Mouse (Mus musculus) testis, adult 2 months (tissue): ENCODE results near the gene E2f4. TPM values are rescaled to one million over a fixed set of nuclear protein-coding genes. Genes with fewer than 3 reads are reported as not detected.

Experiments
- H3K27ac ChIP-seq: fragments of 200-500 bp; 2 replicates; pipeline ENCODE4 v1.5.1; 2012; ENCODE audit warnings: low read depth, low read length; ENCODE audit not compliant: control insufficient read depth, insufficient read depth
- H3K27me3 ChIP-seq: fragments of 200-500 bp; 2 replicates; pipeline ENCODE4 v1.6.1; 2012; ENCODE audit warnings: mild to moderate bottlenecking, low read length, moderate library complexity; ENCODE audit not compliant: control insufficient read depth, insufficient read depth
- H3K36me3 ChIP-seq: fragments of 200-500 bp; 2 replicates; pipeline ENCODE4 v1.6.1; 2012; ENCODE audit warnings: mild to moderate bottlenecking, low read length; ENCODE audit not compliant: control insufficient read depth, insufficient read depth
- H3K4me1 ChIP-seq: fragments of 200-500 bp; 2 replicates; pipeline ENCODE4 v1.6.1; 2012; ENCODE audit warnings: low read length; ENCODE audit not compliant: control insufficient read depth, insufficient read depth
- H3K4me3 ChIP-seq: fragments of 200-500 bp; 2 replicates; pipeline ENCODE4 v1.5.1; 2012; ENCODE audit warnings: low read depth, mild to moderate bottlenecking, low read length, moderate library complexity, mixed read lengths; ENCODE audit not compliant: control insufficient read depth
- CTCF ChIP-seq: fragments of 200-500 bp; IDR thresholded peaks from 2 replicates; pipeline ENCODE4 v1.5.1; 2012; ENCODE audit warnings: low read depth, mild to moderate bottlenecking, inconsistent platforms, low read length, moderate library complexity; ENCODE audit not compliant: control insufficient read depth, insufficient read depth, insufficient replicate concordance
- POLR2A ChIP-seq: fragments of 200-500 bp; IDR thresholded peaks from 2 replicates; pipeline ENCODE4 v1.6.1; 2012; ENCODE audit warnings: low read depth, mild to moderate bottlenecking, inconsistent platforms, low read length, moderate library complexity; ENCODE audit not compliant: control insufficient read depth
- polyA plus RNA-seq: library from polyadenylated mRNA; depleted of rRNA; stranded (reverse); fragments of >200 nt; gene quantifications from 2 replicates; pipeline ENCODE4 v1.2.3, GENCODE M21; 2012

The E2f4 gene
- polyA plus RNA-seq, 1 experiment: 67.7 TPM

DNA sequence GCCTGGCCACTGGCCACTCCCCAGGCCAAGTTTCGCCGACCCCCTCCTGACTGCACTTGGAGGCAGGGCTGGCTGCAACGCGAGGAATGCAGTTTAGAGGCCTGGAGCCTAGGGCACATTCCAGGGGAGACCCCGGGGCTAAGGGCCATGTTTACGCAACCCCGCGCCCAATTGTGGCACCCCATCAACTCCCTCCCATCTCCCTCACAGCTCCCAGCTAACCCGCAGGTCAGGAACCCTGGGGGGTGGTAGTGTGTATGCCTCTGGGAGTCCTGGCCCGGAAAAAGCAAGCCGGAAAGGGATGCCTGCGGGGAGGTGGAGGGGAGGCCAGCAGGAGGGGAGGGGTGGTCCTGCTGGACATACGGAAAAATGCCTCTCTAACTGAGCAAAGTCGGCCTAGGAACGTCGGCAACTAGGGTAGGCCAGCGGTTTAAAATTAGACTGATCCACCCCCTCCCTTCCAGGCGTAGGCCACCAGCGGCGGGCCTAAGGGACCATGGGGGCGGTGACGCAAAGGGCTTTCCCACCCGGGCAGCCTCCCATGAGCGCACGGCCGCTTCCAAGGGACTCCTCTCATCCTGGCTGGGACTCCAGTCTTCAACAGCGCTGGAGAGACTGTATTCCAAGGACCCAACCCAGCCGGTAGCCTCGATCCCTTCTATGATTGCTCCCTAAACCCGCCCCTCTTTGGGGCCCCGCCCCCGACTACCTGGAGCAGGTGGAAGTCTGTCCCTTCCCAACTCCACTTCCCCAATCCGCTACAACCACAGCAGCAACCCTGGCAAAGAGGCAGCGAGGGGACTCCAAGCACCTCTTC is 49.4 kb downstream of the E2f4 start:
- peak overlapping the region; percentile 94 for H3K27ac ChIP-seq
- H3K27me3 ChIP-seq: no peaks in the 10 kb centered on the region
- H3K36me3 ChIP-seq: no peaks in the 10 kb centered on the region
- H3K4me3 ChIP-seq: peak overlapping the region; percentile 86
- TF ChIP-seq POLR2A (no peak), CTCF (no peak)
- H3K4me1 ChIP-seq: peaks cover 27% of the 10 kb centered on the region

DNA sequence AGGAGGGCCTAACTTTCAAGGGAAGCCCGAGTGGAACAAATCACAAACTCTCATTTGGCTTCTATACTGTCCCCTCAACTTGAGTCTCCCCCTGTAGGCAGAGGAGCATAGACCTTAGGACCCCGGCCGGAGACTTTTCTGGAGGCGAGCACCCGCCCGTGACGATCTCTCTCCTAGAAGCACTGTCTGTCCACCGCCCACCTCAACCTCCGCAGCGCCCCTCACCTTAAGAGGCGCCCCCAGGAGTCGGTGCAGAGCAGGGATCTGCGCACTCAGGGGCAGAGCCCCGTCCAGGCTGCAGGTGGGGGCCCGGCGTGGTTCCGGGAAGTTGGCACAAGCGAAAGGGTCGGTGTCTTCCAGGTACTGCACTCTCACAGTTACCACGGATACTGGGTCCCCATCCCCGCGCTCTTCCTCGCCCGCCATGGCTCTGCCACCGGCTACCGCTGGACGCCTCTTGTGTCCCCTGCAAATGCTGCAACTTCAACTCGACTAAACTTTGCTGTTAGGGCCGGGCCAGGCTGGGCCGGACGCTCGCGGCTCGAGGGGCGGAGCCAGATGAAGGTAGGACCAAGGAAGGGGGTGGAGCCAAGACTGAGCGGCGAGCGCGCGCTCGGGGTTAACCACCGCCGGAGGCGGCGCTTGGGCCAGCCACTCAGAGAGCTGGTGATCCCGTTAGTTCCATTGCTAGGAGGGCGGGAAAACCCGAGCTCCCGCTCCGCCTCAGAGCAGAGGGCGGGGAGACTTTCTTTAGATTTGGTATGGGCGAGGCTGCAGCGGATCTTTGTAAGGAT is 50.2 kb downstream of the E2f4 start, which contains the start of gene Fhod1:
Gene Fhod1, minus strand, starts transcription at position 526 of the 794 bp plus-strand sequence.
- Histone ChIP-seq H3K36me3 (no peaks in the 10 kb centered on the region), H3K4me1 (peaks cover 27% of the 10 kb centered on the region), H3K27ac (peak within 1 kb of the TSS; percentile 94), H3K4me3 (peak within 1 kb of the TSS; percentile 86), H3K27me3 (no peaks in the 10 kb centered on the region)
- TF ChIP-seq CTCF: no peak
- peak; percentile 73 for TF ChIP-seq POLR2A

DNA sequence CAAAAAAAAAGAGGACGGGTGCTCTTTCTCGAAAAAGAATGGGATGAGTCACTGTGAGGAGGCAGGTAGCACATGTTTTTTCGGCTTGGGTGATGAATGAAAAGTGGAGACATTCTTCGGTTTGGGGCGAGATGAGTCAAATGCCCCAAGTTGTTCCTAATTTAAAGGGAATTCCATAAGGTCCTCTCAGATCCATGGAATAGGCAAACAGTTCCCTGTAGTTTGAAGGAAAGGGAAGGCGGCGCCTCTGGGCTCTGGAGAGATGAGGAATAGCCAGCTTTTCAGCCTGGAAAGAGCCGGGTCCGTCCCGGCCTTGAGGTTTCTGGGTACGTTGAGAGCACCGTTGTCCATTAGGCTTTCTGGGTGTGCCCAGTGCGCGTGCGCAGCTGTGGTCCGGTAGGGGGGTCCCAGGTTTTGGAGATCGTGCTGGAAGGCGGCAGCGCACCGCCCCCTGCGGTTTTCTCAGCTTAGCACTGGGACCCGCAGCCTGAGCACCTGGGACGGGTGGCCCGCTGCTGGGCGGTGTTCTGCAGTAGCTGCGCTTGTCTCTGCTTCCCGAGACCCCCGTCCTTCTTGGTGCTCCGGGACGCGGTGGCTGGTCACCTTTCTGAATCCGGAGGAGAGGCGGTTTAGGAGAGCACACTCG is 51.1 kb downstream of the E2f4 start, which contains the start of gene Slc9a5:
Gene Slc9a5, plus strand, starts transcription at position 394 of the 646 bp plus-strand sequence.
- Histone ChIP-seq H3K27me3 (no peaks in the 10 kb centered on the region), H3K4me3 (peak within 1 kb of the TSS; percentile 86), H3K36me3 (no peaks in the 10 kb centered on the region; the same call in 1 of the 2 replicates), H3K27ac (peak within 1 kb of the TSS; percentile 94), H3K4me1 (peaks cover 27% of the 10 kb centered on the region)
- TF ChIP-seq CTCF: no peak
- TF ChIP-seq POLR2A: no peak; the same call in 1 of the 2 replicates

DNA sequence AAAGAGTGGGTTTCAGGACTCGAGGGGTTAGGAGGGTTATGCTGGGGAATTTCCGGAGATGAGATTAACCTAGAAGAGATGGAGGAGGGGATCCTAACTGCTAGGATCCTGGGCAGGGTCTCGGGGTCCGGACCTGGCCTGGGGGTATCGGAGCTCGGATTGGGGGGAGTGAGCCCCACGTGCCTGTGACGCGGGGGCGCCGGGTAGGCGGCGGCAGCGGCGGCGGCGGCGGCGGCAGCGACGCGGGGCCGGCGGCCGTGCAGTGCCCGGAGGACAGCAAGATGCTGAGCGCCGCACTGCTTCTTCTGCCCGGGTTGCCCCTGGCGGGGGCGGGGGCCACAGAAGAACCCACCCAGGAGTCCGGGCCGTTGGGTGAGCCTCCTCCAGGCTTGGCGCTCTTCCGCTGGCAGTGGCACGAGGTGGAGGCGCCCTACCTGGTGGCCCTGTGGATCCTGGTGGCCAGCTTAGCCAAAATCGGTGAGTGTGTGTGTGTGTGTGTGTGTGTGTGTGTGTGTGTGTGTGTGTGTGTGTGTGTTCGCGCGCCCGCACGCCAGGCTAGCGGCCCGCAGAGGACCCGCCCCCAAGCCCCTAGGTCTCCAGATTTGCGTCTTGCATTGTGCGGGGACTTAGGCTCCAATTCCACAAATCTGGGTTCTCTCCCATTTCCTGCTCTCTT is 51.8 kb downstream of the E2f4 start:
- H3K4me1 ChIP-seq: peaks cover 27% of the 10 kb centered on the region
- H3K27me3 ChIP-seq: no peaks in the 10 kb centered on the region
- H3K36me3 ChIP-seq: no peaks in the 10 kb centered on the region; the same call in 1 of the 2 replicates
- peak overlapping the region; percentile 91 for H3K27ac ChIP-seq
- H3K4me3 ChIP-seq: peak overlapping the region; percentile 86
- TF ChIP-seq POLR2A: no peak
- TF ChIP-seq CTCF: no peak

DNA sequence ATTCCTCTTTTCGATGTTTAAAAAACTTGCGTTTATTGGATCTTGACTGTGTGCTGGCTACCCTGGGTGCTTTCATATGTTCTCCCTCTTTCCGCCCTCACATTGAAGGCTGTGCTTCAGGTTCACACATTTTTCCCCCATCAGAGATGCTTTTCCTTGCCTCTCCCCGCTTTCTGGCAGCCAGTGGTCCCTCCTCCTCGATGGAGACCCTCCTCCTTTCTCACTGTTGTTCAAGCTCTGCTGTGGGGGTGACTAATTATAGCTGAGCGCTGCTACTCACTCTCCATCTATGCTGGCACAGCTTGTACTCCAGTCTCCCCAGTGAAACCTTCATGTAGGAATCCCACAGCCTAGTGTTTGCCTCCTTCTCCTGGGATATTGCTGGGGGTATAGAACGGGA is 52.7 kb downstream of the E2f4 start:
- no peak for TF ChIP-seq CTCF
- TF ChIP-seq POLR2A: no peak
- H3K27ac ChIP-seq: no peak overlapping the region
- no peaks in the 10 kb centered on the region for H3K27me3 ChIP-seq
- no peak overlapping the region; the same call in 1 of the 2 replicates for H3K4me3 ChIP-seq
- no peaks in the 10 kb centered on the region; the same call in 1 of the 2 replicates for H3K36me3 ChIP-seq
- peaks cover 27% of the 10 kb centered on the region for H3K4me1 ChIP-seq

DNA sequence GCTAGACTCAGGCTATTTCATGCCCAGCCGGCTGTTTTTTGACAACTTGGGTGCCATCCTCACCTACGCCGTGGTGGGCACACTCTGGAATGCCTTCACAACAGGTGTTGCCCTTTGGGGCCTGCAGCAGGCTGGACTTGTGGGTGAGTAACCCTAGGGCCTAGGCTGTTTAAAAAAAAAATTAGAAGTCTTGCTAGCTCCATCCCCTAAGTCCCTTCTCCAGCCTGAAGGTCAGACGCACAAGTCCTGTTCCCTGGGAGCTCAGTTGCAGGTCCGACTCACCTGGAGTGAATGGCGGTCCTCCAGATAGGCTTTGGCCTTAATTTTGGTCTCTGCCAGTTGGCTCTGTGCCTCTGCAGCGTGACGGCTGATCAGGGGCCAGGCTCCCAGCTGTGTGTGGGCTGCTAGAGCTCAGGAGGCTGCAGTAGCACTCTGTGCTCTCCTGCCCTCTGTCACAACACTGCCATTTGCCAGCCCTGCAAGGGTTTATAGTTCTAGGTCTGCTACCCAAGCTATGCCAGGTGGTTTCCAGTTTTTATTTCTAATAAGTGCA is 56.2 kb downstream of the E2f4 start:
- peaks cover 17% of the 10 kb centered on the region for H3K4me1 ChIP-seq
- H3K36me3 ChIP-seq: no peaks in the 10 kb centered on the region; the same call in 1 of the 2 replicates
- H3K4me3 ChIP-seq: no peak overlapping the region
- H3K27me3 ChIP-seq: no peaks in the 10 kb centered on the region
- no peak overlapping the region for H3K27ac ChIP-seq
- TF ChIP-seq CTCF: no peak
- no peak for TF ChIP-seq POLR2A
